Mouse (Mus musculus): ENCODE data around the gene Arhgap45. TPM values are rescaled to one million over a fixed set of nuclear protein-coding genes. Genes with fewer than 3 reads are reported as not detected.

The Arhgap45 gene
- polyA plus RNA-seq, 1 experiment: 375 TPM

DNA sequence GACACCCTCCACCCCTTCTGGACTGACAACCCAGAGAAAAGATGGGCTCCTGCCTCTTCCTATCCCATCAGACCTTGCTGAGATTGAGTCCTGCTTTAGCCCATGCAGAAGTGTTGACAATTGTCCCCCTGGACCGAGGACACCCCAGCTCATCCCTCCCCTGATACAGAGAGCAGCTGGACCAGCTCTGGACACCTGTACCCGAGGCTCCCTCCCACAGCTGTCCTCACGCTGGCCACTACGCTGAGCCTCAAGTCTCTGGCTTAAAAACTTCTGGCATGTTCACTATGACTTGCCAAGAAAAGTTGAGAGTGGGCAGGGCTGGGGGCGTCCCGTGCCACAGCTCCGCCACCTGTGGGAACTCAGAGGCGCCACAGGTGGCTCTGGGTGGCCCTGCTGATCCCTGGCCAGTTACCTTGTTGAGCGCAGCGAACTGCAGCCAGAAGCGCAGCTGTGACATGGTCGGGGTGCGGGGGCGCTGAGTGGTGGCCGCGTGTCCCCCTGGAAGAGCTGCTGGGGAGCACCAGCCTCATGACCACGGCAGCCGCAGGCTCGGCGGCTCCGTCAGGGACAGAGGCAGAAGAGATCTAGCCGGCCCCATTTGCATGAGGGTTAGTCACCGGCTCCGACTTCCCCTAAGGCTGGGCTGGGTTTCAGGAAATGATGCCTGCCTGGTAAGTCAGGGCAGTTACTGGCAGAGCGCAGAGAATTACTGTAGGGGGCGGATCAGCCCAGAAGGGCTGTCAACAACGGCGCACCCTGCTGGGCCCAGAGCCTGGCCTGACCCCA lies 58.6 kb downstream of the Arhgap45 start:
- Histone ChIP-seq H3K27me3 (replicated peaks) (no peaks in the 10 kb centered on the region), H3K4me3 (replicated peaks) (peak overlapping the region; percentile 99), H3K36me3 (replicated peaks; ENCODE audit: low read length) (peaks cover 91% of the 10 kb centered on the region), H3K4me1 (peaks cover 90% of the 10 kb centered on the region), H3K9me3 (no peaks in the 10 kb centered on the region)
- TF ChIP-seq FLI1 (IDR thresholded peaks at IDR 0.05; ENCODE audit: low read length) (no peak), GATA1 (IDR thresholded peaks at IDR 0.05; ENCODE audit: borderline replicate concordance, low read length) (no peak)

GRCm38 (mm10) chr10:80075924-80076323 lies 59.5 kb downstream of the Arhgap45 start:
- TF ChIP-seq GATA1 (IDR thresholded peaks at IDR 0.05; ENCODE audit: borderline replicate concordance, low read length) (no peak), FLI1 (IDR thresholded peaks at IDR 0.05; ENCODE audit: low read length) (no peak)
- H3K4me3 ChIP-seq (replicated peaks): peak overlapping the region; percentile 99
- H3K27me3 ChIP-seq (replicated peaks): no peaks in the 10 kb centered on the region
- no peaks in the 10 kb centered on the region for H3K9me3 ChIP-seq
- peaks cover 91% of the 10 kb centered on the region for H3K36me3 ChIP-seq (replicated peaks; ENCODE audit: low read length)
- peaks cover 90% of the 10 kb centered on the region for H3K4me1 ChIP-seq

GRCm38 (mm10) chr10:80076386-80076785 lies 59.9 kb downstream of the Arhgap45 start:
- Histone ChIP-seq H3K4me3 (replicated peaks) (peak overlapping the region; percentile 99), H3K9me3 (no peaks in the 10 kb centered on the region), H3K27me3 (replicated peaks) (no peaks in the 10 kb centered on the region), H3K4me1 (peaks cover 90% of the 10 kb centered on the region), H3K36me3 (replicated peaks; ENCODE audit: low read length) (peaks cover 93% of the 10 kb centered on the region)
- TF ChIP-seq GATA1 (IDR thresholded peaks at IDR 0.05; ENCODE audit: borderline replicate concordance, low read length) (no peak), FLI1 (IDR thresholded peaks at IDR 0.05; ENCODE audit: low read length) (no peak)

- TF ChIP-seq FLI1 (IDR thresholded peaks at IDR 0.05; ENCODE audit: low read length): no peak
- TF ChIP-seq GATA1 (IDR thresholded peaks at IDR 0.05; ENCODE audit: borderline replicate concordance, low read length): no peak
- H3K4me1 ChIP-seq: peaks cover 90% of the 10 kb centered on the region
Observed at GRCm38 (mm10) chr10:80077312-80077711, 60.9 kb downstream of the Arhgap45 start.

DNA sequence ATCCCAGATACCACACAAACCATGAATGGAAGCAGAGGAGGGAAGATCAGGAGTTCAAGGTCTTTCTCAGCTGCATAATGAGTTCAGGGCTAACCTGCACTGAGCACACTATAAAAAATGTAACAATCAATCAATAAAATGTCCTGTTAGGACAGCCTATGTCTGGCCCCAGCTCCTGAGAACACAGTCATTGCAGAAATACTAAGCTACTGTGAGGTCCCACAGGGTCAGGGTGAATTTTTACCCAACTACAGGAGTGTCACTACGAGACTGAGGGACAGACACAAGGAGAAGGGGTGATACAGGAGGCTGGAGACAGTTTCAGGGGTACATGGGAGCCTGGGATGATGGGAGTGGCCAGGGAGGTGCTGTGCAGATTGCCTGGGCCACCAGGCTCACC lies 61.9 kb downstream of the Arhgap45 start:
- Histone ChIP-seq H3K4me3 (replicated peaks) (no peak overlapping the region), H3K36me3 (replicated peaks; ENCODE audit: low read length) (peaks cover 93% of the 10 kb centered on the region), H3K27me3 (replicated peaks) (no peaks in the 10 kb centered on the region), H3K4me1 (peaks cover 90% of the 10 kb centered on the region), H3K9me3 (no peaks in the 10 kb centered on the region)
- TF ChIP-seq FLI1 (IDR thresholded peaks at IDR 0.05; ENCODE audit: low read length) (no peak), GATA1 (IDR thresholded peaks at IDR 0.05; ENCODE audit: borderline replicate concordance, low read length) (no peak)

More at GRCm38 (mm10) chr10:80077312-80077711, 60.9 kb downstream of the Arhgap45 start:
- no peak overlapping the region for H3K4me3 ChIP-seq (replicated peaks)
- peaks cover 93% of the 10 kb centered on the region for H3K36me3 ChIP-seq (replicated peaks; ENCODE audit: low read length)
- H3K9me3 ChIP-seq: no peaks in the 10 kb centered on the region
- no peaks in the 10 kb centered on the region for H3K27me3 ChIP-seq (replicated peaks)

- no peaks in the 10 kb centered on the region for H3K27me3 ChIP-seq (replicated peaks)
- peak overlapping the region; percentile 14 for H3K4me3 ChIP-seq (replicated peaks)
- H3K9me3 ChIP-seq: no peaks in the 10 kb centered on the region
- peaks cover 99% of the 10 kb centered on the region for H3K36me3 ChIP-seq (replicated peaks; ENCODE audit: low read length)
- H3K4me1 ChIP-seq: peaks cover 92% of the 10 kb centered on the region
- TF ChIP-seq GATA1 (IDR thresholded peaks at IDR 0.05; ENCODE audit: borderline replicate concordance, low read length): no peak
- TF ChIP-seq FLI1 (IDR thresholded peaks at IDR 0.05; ENCODE audit: low read length): no peak
Observed at GRCm38 (mm10) chr10:80080396-80081070, 64.1 kb downstream of the Arhgap45 start.

Other genes with a start within 250 kb of the Arhgap45 start
- gene Rnf126, start 249.7 kb upstream of the Arhgap45 start, polyA plus RNA-seq (2012; ENCODE audit: insufficient read depth, low replicate concordance): 302 and 542 TPM in 2 replicates
- 1.6 TPM in 1 of 2 replicates, not detected in the other for gene Fstl3, start 239.4 kb upstream of the Arhgap45 start, polyA plus RNA-seq (2012; ENCODE audit: insufficient read depth, low replicate concordance)
- 0.70 TPM in 1 of 2 replicates, not detected in the other for gene Prss57, start 225.7 kb upstream of the Arhgap45 start, polyA plus RNA-seq (2012; ENCODE audit: insufficient read depth, low replicate concordance)
- gene Palm, start 223.1 kb upstream of the Arhgap45 start, polyA plus RNA-seq (2012; ENCODE audit: insufficient read depth, low replicate concordance): 39.0 and 54.6 TPM in 2 replicates
- 1.5 and 2.5 TPM in 2 replicates for gene Misp, start 195.7 kb upstream of the Arhgap45 start, polyA plus RNA-seq (2012; ENCODE audit: insufficient read depth, low replicate concordance)
- gene Ptbp1, start 162.2 kb upstream of the Arhgap45 start, polyA plus RNA-seq (2012; ENCODE audit: insufficient read depth, low replicate concordance): 849 and 1,831 TPM in 2 replicates
- gene Prtn3, start 142.2 kb upstream of the Arhgap45 start, polyA plus RNA-seq (2012; ENCODE audit: insufficient read depth, low replicate concordance): 96.7 and 434 TPM in 2 replicates
- gene Plppr3, start 142.0 kb upstream of the Arhgap45 start, polyA plus RNA-seq (2012; ENCODE audit: insufficient read depth, low replicate concordance): 0.80 and 16.9 TPM in 2 replicates
- gene Elane, start 130.4 kb upstream of the Arhgap45 start, polyA plus RNA-seq (2012; ENCODE audit: insufficient read depth, low replicate concordance): 5.6 and 23.2 TPM in 2 replicates
- gene Cfd, start 125.8 kb upstream of the Arhgap45 start, polyA plus RNA-seq (2012; ENCODE audit: insufficient read depth, low replicate concordance): not detected in 2 replicates
- gene Med16, start 107.7 kb upstream of the Arhgap45 start, polyA plus RNA-seq (2012; ENCODE audit: insufficient read depth, low replicate concordance): 32.2 and 85.7 TPM in 2 replicates
- gene Gm26602, start 105.8 kb upstream of the Arhgap45 start, polyA plus RNA-seq (2012; ENCODE audit: insufficient read depth, low replicate concordance): not detected in 2 replicates
- 2.7 and 4.5 TPM in 2 replicates for gene Kiss1r, start 99.7 kb upstream of the Arhgap45 start, polyA plus RNA-seq (2012; ENCODE audit: insufficient read depth, low replicate concordance)
- 418 and 597 TPM in 2 replicates for gene R3hdm4, start 95.4 kb upstream of the Arhgap45 start, polyA plus RNA-seq (2012; ENCODE audit: insufficient read depth, low replicate concordance)
- 89.7 and 142 TPM in 2 replicates for gene Arid3a, start 89.6 kb upstream of the Arhgap45 start, polyA plus RNA-seq (2012; ENCODE audit: insufficient read depth, low replicate concordance)
- gene Wdr18, start 56.5 kb upstream of the Arhgap45 start, polyA plus RNA-seq (2012; ENCODE audit: insufficient read depth, low replicate concordance): 22.2 and 23.8 TPM in 2 replicates
- gene Grin3b, start 45.9 kb upstream of the Arhgap45 start, polyA plus RNA-seq (2012; ENCODE audit: insufficient read depth, low replicate concordance): not detected in 2 replicates
- gene Tmem259, start 32.3 kb upstream of the Arhgap45 start, polyA plus RNA-seq (2012; ENCODE audit: insufficient read depth, low replicate concordance): 293 and 686 TPM in 2 replicates
- gene Cnn2, start 28.1 kb upstream of the Arhgap45 start, polyA plus RNA-seq (2012; ENCODE audit: insufficient read depth, low replicate concordance): 1,011 and 1,303 TPM in 2 replicates
- gene Abca7, start 20.2 kb upstream of the Arhgap45 start, polyA plus RNA-seq (2012; ENCODE audit: insufficient read depth, low replicate concordance): 47.4 and 62.2 TPM in 2 replicates
- gene Polr2e, start 23.1 kb downstream of the Arhgap45 start, polyA plus RNA-seq (2012; ENCODE audit: insufficient read depth, low replicate concordance): 147 and 260 TPM in 2 replicates
- gene Gpx4, start 30.5 kb downstream of the Arhgap45 start, polyA plus RNA-seq (2012; ENCODE audit: insufficient read depth, low replicate concordance): 3,942 and 9,172 TPM in 2 replicates
- 151 and 347 TPM in 2 replicates for gene Sbno2, start 88.9 kb downstream of the Arhgap45 start, polyA plus RNA-seq (2012; ENCODE audit: insufficient read depth, low replicate concordance)
- gene Stk11, start 99.2 kb downstream of the Arhgap45 start, polyA plus RNA-seq (2012; ENCODE audit: insufficient read depth, low replicate concordance): 153 and 200 TPM in 2 replicates
- 1,192 and 1,533 TPM in 2 replicates for gene Atp5d, start 122.0 kb downstream of the Arhgap45 start, polyA plus RNA-seq (2012; ENCODE audit: insufficient read depth, low replicate concordance)
- 4.8 and 11.7 TPM in 2 replicates for gene Cbarp, start 124.2 kb downstream of the Arhgap45 start, polyA plus RNA-seq (2012; ENCODE audit: insufficient read depth, low replicate concordance)
- 171 and 203 TPM in 2 replicates for gene Midn, start 131.6 kb downstream of the Arhgap45 start, polyA plus RNA-seq (2012; ENCODE audit: insufficient read depth, low replicate concordance)
- gene Cirbp, start 149.3 kb downstream of the Arhgap45 start, polyA plus RNA-seq (2012; ENCODE audit: insufficient read depth, low replicate concordance): 27.7 and 39.5 TPM in 2 replicates
- gene 1600002K03Rik, start 156.3 kb downstream of the Arhgap45 start, polyA plus RNA-seq (2012; ENCODE audit: insufficient read depth, low replicate concordance): 3.0 and 7.7 TPM in 2 replicates
- gene Efna2, start 162.8 kb downstream of the Arhgap45 start, polyA plus RNA-seq (2012; ENCODE audit: insufficient read depth, low replicate concordance): 0.79 and 1.6 TPM in 2 replicates
- 9.6 TPM in 2 replicates for gene Mum1, start 209.8 kb downstream of the Arhgap45 start, polyA plus RNA-seq (2012; ENCODE audit: insufficient read depth, low replicate concordance)
- gene Ndufs7, start 232.5 kb downstream of the Arhgap45 start, polyA plus RNA-seq (2012; ENCODE audit: insufficient read depth, low replicate concordance): 226 and 551 TPM in 2 replicates
- 3.2 and 11.3 TPM in 2 replicates for gene Gamt, start 244.4 kb downstream of the Arhgap45 start, polyA plus RNA-seq (2012; ENCODE audit: insufficient read depth, low replicate concordance)
- gene Dazap1, start 244.8 kb downstream of the Arhgap45 start, polyA plus RNA-seq (2012; ENCODE audit: insufficient read depth, low replicate concordance): 384 and 552 TPM in 2 replicates

All from megakaryocyte, embryonic 14.5 days (primary cell).